Mouse (Mus musculus): ENCODE results near the gene Mdfi.
A peak's percentile ranks its signal among the peaks of the same experiment; 100 is the strongest.
"Not testable (repeated sequence)": the region's sequence is repeated elsewhere in the genome, so short reads cannot be mapped to it uniquely, and the experiment has no call there.

Mdfi gene

DNA sequence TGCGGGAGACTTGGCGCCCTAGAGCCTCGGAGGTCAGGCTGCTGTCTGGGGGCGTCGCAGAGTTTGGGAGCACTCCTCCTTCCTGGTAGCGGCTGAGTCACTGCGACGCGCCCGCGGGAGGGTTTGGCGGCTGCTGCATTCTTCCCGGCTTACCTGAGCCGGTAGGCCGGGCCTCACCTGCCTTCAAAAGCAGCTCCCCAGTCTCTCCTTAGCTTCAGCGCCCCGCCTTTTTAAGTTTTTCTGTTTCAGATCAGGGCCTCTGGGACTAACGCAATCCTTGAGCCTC lies at the start of gene Mdfi:
Gene Mdfi, minus strand, starts transcription at position 210 of the 286 bp plus-strand sequence.
- DNase-seq (ENCODE audit: low spot score in 2 of 2), result no peak

DNA sequence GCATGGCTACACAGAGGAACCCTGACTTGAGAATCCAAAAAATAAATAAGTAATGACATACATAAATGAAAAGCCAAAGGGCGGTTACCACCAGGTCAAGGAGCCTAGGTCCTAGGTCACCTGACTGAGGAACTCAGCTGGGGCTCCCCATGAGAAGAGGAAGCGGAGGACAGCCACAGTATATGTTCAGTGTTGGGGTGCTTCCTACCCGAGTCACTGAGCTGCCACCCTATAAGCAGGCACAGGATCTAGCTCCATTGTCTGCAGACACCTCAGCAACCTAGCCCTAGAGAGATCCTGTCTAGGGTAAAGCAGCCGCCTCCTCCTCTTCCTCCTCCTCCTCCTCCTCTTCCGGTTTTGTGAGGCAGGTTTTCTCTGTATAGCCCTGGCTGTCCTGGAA lies 48.6 kb upstream of the Mdfi start:
- DNase-seq (ENCODE audit: low spot score in 2 of 2), result no peak

DNA sequence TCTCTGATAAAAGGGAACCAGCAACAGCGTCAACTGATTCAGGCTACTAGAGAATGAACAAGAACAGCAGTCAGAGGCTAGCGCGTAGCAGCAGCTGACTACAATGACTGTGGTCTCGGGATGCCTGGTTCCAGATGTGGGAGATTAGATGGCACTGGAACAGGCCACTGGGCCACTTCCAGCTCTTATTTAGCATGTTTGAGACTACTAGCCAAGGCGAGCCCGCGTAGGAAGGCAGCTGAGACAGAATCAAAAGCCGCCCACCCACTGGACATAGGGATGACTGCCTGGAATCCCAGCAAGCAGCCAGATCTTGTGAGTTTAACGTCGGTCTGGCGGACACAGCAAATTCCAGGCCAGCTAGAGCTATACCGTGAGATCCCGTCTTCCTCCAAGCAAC lies 46.8 kb upstream of the Mdfi start:
- no peak for DNase-seq (ENCODE audit: low spot score in 2 of 2)

DNA sequence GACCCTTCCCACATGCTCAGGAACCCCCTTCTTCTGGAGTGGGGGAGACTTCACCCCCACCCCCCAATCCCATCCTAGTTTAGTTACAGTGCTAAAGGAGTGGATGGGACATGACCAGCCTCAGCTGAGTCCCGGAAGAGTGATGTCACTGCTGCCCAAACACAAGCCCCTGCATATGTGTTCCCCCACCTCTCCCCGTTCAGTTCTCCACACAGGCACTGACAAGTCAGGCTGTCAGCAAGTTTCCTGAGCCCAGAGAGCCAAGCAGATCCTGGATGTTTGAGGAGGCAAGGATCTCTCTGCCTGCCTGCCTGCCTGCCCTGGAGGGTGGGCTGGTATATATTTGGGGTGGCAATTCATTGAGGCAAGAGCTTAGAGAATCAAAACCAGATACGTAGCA lies 44.7 kb upstream of the Mdfi start:
- DNase-seq (ENCODE audit: low spot score in 2 of 2), result no peak

DNA sequence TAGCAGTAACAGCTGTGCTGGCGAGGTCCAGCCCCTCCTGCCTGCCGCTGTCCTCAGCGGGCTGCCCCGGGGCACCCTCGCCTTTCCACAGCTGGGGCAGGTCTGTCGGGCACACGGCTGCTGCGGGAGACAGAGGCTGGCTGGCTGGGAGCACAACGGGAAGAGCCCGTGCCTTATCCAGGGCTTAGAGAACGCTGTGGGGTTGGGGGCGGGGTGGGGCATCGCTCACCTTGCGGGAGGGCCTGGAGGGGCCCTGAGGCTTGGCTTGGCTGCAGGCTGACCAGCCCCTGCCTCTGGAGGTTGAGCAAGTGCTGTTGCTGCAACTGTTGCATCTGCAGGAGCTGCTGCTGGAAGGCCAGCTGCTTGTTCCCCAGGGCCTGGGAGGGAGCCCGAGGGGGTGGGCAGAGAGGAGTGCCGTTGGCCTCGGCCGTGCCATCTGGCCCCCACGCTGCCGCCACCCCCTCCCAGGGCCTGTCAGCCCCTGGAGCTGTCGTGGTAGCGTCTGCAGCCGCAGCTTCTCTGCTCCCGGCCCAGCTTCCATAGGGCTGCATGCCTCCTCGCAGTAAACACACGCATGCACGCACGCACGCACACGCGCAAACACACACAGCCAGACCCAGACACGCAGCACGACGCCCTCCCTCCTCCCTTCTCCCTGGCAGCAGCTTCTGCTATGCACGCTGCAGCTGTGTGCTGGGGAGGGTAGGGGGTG lies 44.0 kb upstream of the Mdfi start:
- DNase-seq (ENCODE audit: low spot score in 2 of 2), result peak in 1 of 2 experiments; percentile 27

DNA sequence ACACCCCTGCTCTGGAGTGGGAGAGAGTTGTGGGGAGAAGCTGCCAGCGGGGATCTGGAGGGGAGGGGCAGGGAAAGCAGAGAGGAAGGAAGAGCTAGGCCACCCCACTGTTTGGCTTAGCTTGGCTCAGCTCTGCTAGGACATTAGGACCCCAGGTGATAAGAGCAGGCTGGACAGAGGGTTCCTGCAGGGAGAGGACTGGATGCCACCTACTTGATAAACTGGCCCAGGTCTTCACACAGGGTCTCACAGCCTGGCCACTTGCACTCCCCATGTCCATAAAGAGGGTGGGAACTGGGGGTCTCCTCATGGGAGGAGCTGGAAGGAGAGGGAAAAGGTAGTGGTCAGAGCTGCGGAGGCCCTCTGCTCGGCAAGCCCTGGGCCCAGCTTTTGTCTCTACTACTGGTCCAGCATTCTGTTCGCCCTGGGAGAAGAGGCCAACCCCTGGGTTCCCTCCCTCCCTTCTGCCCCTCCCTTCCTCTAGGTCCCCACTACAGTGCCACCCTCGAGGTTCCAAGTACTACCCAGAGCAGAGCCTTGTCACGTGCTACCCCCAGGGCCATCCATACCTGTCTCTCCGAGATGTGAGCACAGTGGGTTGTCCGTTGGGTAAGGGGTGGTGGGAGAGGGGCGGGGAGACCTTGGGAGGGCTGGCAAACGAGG lies 43.4 kb upstream of the Mdfi start:
- no peak for DNase-seq (ENCODE audit: low spot score in 2 of 2)

DNA sequence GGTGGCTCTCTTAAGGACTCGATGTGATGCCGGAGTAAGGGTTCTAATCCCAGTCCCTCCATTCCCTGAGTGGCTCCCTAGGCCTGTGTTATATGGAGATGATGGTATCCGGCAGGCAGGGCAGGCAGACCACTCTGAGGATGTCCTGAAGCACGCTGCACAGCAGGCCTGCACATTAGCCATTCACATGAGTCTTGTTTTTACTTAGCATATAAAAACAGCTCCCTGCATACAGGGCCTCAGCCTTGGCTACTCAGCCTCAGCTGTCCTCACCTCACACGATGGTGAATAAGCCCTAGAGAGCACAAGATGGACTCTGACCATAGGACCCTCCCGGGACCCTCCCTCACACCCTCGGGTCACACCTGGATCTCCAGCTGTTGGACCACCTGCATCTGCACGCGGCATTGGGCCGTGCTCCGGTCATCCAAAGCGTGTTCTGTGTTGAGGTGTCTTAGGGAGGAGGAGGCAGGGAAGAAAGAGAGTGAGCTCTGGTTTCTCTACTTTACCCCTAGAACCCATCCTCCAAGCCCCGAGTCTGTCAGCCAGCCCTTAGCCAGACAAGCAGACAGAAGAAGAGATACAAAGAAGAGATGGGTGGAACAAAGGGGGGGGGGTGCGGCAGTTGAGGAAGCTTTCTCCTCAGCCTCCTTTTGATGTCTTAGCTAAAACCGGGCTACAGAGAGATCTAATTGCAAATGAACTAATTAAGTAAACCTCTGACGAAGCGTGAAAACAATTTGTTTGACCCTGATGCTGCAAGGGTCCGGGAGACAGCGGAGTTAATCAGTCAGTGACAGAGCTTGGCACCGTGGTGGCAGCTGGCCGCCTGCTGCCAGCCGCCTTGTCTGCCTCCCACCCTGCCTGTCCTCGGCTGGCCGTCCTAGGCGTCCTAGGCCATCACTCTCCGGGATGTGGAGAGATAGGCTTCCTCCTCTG lies 42.6 kb upstream of the Mdfi start:
- DNase-seq (ENCODE audit: low spot score in 2 of 2), result no peak

DNA sequence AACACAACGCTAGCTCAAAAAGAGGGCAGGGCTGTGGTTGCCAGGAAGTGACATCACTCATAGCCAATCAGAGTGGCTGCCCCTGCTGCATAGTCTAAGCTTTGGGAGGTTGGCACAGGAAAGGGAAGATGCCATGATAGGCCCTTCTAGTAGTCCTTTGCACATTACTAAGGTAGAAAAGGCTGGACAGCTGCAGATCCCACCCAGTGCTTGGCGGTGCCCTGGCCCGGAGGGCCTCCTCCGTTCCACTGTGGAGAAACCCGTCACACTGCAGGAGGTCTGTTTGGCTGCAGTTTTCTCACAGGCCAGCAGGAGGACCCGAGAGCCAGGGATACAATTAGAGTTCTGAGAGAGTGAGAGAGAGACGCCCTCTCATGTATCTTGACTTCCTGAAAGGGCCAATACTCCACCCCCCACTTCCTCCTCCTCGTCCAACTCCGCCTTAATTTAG lies 38.9 kb upstream of the Mdfi start:
- peak; percentile 80 to 90 for DNase-seq (ENCODE audit: low spot score in 2 of 2)

DNA sequence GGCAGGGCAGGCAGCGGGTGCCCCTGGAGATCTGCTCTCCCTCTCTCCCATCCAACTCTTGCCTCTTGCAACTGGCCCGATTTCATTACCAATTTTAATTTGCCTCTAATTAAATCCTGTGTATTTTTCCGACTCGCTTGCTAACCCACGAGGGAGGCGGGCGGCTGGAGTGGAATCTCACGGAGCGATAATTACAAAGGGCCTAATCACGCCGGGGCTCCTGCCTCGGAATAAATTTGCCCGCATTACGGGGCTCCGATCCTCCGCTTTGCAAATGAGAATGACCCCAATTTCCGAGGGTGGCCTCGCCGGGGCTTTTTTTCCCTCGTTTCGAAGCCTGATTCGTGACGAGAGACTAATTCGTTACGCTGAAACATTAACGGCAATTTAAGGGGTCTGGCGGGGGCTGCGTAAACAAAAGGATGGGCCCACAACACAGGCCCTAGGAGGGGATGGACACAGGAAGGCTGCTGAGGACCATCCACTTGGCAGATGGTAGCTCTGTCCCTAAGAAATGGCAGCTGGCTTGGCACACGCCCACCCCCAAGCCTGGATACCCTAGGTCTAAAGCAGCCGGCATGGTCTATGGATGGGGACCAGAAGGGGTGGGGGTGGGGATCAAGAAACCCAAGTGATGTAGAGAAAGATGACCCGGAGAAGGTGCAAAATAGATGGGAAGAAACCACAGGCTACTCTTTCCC lies 38.0 kb upstream of the Mdfi start:
- DNase-seq (ENCODE audit: low spot score in 2 of 2), result no peak

DNA sequence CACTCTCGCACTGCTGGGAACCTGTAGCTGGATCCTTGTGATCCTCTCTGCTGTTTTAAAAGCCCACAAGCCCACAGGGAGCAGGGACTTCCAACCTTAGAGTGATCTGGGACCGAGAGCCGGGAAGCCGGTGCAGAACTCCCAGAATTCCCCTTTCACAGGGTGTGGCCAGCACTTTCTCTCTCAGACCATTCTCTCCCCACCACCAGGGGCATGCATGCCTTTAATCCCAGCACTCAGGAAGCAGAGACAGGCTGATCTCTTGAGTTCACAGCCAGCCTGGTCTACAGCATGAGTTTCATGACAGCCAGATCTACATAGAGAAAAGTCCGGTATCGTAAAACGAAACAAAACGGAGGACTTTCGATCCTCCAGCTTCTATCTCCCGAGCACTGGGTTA lies 35.4 kb upstream of the Mdfi start:
- DNase-seq (ENCODE audit: low spot score in 2 of 2), result no peak

DNA sequence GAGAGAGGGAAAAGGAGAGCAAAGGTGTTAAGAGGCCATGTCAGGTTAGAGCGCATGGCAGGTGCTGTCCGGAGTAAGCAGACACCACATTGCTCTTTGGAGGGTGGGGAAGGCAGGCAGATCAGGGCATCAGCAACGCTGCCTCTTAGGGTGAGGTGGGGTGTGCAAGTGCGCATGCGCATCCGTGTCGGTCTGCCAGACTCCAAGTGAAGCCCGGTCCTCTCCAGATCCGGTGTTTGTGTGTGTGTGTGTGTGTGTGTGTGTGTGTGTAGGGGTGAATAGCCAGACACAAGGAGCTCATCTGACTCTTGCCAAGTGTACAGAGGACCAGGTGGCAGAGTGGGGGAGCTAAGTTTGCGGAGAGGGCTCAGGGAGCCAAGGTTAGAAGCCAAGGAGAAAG lies 31.5 kb upstream of the Mdfi start:
- DNase-seq (ENCODE audit: low spot score in 2 of 2), result no peak

DNA sequence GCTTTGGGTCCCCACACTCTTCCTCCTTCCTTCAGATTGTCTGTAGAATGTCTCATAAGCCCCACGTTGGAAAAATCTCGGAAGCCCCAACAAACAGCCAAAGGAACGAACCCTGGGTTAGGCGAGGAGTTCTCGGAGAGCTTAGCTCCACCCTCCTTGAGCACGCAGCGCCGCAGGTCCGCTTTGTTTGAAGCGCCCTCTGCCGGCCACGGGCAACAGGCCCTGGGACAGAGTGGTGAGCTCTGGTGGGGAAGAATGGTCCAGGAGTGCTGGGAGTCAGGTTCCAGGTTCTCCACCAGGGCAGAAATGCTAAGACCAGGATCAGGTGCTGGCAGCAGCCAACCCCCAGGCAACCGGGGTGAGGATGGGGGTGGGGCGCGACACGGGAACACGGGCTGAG lies 30.0 kb upstream of the Mdfi start:
- DNase-seq (ENCODE audit: low spot score in 2 of 2), result peak; percentile 77 to 94

DNA sequence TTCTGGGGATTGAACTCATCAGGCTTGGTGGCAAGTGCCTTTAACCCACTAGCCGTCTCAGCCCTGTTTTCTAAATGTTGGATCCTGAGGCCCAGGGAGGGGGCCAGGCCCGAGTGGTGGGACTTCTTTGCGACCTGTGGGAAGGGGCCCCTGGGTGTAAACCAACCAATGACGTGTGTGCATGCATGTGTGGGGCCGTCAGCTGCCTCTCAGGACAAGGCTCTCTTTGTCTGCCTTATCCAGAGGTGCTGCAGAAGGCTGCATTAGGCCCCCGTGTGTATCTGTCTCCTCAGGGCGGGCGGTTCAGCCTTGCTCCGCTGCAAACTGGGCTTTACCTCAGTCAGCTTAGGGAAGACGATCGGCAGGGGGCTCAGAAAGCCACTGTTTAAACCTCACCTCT lies 28.9 kb upstream of the Mdfi start:
- no peak for DNase-seq (ENCODE audit: low spot score in 2 of 2)

DNA sequence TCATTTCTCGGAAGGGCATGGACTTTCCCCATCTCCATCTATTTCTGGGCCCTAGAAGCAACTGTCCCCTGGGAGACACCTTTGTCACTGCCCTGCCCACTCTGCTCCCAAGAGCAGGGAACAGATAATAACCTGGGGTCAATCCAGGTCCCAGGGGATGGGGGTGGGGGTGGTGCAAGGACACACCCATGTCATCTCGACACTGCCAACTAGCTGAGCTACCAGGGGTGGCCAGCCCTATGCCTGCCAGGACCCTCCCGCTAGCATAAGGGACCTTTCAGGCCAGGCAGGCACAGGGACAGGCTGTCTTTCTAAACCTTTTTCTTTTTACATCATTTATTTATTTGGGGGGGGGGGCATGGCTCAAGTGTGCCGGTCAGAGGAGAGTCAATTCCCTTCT lies 28.5 kb upstream of the Mdfi start:
- no peak for DNase-seq (ENCODE audit: low spot score in 2 of 2)

DNA sequence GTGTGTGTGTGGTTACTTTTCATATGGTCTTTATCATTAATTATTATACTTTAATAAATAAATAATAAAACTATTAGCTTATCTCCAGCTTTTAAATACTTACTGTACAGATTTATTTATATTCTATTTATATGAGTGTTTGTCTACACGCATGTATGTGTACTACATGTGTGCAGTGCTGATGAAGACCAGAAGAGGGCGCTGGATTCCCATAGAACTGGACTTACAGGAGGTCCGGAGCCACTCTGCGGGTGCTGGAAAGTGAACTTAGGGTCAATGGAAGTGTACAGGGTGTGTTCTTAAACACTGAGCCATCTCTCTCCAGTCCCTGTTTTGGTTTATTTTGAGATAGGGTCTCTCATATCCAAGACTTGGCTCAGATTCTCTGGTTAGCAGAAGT lies 21.1 kb upstream of the Mdfi start:
- no peak for DNase-seq (ENCODE audit: low spot score in 2 of 2)

DNA sequence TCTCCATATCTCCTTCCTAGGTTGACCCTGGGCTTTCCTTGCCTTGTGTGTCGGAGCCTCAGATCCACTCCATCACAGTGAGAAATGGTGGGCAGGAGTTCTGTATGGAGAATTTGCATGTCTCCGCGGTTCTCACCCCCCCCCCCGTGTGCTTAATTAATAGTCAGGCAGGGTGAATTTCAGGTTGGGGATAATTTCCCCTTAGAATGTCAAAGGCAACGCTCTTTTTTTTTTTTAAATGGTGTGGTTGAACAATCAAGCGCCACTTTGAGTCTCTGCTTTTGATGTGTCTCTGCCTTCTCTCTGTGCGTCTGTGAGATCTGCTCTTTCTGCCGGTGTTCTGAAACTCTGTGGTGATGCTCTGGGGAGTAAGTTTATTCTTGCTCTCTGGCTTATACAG lies 20.4 kb upstream of the Mdfi start:
- no peak for DNase-seq (ENCODE audit: low spot score in 2 of 2)

DNA sequence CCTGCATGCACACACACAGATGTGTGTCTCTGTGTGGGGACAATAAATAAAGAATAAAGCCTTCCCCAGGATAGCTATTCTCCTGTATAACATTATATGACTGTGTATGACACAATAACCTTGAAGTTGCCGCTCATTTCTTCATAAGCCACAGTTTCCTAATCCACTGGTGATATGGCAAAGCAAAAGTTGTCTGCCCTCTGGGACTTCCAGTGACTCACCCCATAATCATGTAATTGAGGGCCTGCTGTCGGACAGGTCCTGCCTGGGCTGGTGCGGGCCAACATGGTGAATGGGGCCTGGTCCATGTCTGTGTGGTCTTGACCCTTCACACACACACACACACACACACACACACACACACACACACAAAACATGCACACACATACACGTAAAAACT lies 19.3 kb upstream of the Mdfi start:
- DNase-seq (ENCODE audit: low spot score in 2 of 2), result no peak

DNA sequence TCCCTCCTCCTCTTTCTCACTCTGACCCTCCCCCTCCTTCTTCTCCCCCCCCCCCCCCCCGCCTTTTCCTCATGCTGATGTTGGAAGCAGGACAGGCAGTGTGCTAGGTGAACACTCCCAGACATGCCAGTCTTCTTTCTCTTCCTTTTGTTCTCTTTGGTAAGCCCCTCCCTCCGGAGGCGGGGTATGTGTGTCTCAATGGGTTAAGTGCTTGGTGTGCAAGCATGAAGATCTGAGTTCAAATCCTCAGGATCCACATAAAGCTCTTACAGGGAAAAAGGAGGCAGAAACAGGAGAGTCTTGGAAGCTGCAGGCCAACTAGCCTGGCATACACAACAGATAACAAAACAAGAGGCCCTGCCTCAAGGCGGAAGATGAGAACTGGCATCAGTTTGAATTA lies 18.8 kb upstream of the Mdfi start:
- no peak for DNase-seq (ENCODE audit: low spot score in 2 of 2)

DNA sequence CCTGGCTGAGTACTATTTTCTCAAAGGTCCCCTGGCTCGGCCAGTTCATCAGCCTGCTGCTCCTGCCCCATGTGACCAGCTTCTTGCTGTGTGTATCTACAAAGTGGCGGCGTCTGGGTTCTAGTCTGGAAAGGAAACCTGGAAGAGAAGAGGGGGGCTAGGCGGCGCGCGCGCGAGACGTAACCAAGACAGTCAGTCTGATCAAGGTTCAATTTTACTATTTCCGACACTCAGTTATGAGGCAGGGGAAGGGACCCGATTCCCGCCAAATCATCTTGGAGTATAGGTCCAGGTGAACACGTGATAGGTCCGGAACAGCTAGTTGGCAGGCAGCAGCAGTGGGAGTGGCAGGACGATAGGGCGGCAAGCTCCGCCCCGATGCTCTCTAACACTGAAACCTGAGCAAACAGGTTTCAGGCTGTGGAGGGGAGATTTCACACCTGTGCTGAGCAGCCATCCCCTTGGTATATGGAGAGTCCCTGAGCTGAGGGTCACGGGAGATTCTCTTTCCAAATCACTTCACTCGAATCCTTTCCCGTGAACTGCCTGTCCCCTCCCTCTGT lies 17.4 kb upstream of the Mdfi start:
- DNase-seq (ENCODE audit: low spot score in 2 of 2), result not testable (repeated sequence)

DNA sequence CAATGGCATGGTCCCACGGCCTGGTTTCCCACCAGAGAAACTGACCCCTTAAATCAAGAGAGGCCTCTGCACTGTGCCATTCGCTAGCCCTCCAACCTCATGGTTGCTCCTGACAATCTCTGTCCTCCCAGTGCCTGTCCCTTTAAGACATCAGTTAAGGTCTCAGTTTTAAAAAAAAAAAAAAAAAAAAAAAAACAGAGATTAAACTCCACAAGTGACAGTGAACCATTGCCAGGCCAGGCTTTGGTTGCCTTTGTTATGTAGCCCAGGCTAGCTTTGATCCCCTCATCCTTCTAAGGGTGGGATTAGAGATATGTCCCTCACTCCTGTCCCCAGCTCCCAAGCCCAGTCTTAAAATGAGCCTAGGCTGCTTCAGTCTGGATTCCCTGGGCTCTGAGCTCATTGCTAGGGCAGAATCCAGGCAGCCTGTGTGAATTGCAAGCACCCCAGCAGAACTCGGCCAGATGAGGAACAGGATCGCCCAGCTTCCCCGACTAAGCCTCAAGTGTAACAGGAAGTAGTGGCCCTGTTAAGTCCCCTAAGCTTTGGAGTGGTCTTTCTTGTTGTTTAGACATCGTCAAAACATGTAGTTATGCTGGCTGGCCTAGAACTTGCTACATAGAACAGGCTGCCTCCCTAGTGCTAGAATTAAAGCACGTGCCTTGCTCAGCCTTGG lies 16.3 kb upstream of the Mdfi start:
- DNase-seq (ENCODE audit: low spot score in 2 of 2), result no peak

DNA sequence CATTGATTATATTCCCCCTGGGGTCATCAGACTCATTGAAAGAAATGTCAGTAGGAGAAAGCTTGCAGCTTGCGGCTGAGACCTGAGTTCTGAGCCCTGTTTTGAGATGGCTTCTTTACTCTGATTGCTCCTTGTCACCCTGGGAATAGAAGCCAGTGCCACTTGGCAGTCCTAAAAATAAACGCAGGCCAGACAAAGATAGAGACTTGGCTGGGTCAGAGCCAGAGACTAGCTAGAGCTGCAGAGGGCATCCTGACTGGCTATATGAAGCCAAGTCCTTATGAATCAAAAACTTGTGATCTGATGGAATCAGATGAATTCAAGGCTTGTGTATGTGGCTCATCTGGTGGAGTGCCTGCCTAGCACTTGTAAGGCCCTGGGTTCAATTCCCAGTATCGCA lies 15.5 kb upstream of the Mdfi start:
- DNase-seq (ENCODE audit: low spot score in 2 of 2), result no peak
